Mouse (Mus musculus) forebrain, postnatal 0 days (tissue): Measurements from ENCODE around the gene Polr2a. TPM values are rescaled to one million over a fixed set of nuclear protein-coding genes. Genes with fewer than 3 reads are reported as not detected.
A peak's percentile ranks its signal among the peaks of the same experiment; 100 is the strongest.
"Not testable (repeated sequence)": the region's sequence is repeated elsewhere in the genome, so short reads cannot be mapped to it uniquely, and the experiment has no call there.

Experiments
- ATAC-seq: fragments of 200-750 bp; cut with Nextera tagmentation; 2 replicates; pipeline ENCODE4 v1.8.0; 2017; ENCODE audit warnings: mild to moderate bottlenecking, moderate library complexity
- DNase-seq: peaks from one replicate; pipeline ENCODE4 v3.0.0-alpha.2; 2015
- H3K27ac ChIP-seq: fragments of 300-500 bp; sonication (generic); 2 replicates; pipeline ENCODE4 v1.5.1; 2014; ENCODE audit warnings: low read depth, mild to moderate bottlenecking, antibody characterized with exemption, low read length, moderate library complexity, mixed read lengths
- H3K27me3 ChIP-seq: fragments of 300-500 bp; sonication (generic); 2 replicates; pipeline ENCODE4 v1.6.1; 2014; ENCODE audit warnings: mild to moderate bottlenecking, low read length, mixed read lengths; ENCODE audit not compliant: insufficient read depth
- H3K36me3 ChIP-seq: fragments of 300-500 bp; sonication (generic); 2 replicates; pipeline ENCODE4 v1.6.1; 2014; ENCODE audit warnings: mild to moderate bottlenecking, moderate library complexity; ENCODE audit not compliant: insufficient read depth
- H3K4me1 ChIP-seq: fragments of 300-500 bp; sonication (generic); 2 replicates; pipeline ENCODE4 v1.6.1; 2014; ENCODE audit warnings: antibody characterized with exemption; ENCODE audit not compliant: insufficient read depth
- H3K4me2 ChIP-seq: fragments of 300-500 bp; sonication (generic); 2 replicates; pipeline ENCODE4 v1.6.1; 2014; ENCODE audit warnings: low read depth, mild to moderate bottlenecking, moderate library complexity
- H3K4me3 ChIP-seq: fragments of 300-500 bp; sonication (generic); 2 replicates; pipeline ENCODE4 v1.5.1; 2014; ENCODE audit warnings: low read depth, low read length, mixed read lengths
- H3K9ac ChIP-seq: fragments of 300-500 bp; sonication (generic); 2 replicates; pipeline ENCODE4 v1.6.1; 2014; ENCODE audit warnings: mild to moderate bottlenecking
- H3K9me3 ChIP-seq: fragments of 300-500 bp; sonication (generic); 2 replicates; pipeline ENCODE4 v1.6.1; 2016; ENCODE audit warnings: low read length
- CTCF ChIP-seq: sonication (generic); IDR thresholded peaks from 2 replicates; pipeline ENCODE4 v1.5.1; 2016; ENCODE audit warnings: antibody characterized with exemption, control low read depth, low read depth
- WGBS: fragments of 180-500 bp; shearing (Covaris S2); extraction: QIAGEN DNeasy Blood & Tissue Kit; methylation state at CpG from one replicate; pipeline ENCODE4 v1.1.7; 2014; 5-methylcytosine and 5-hydroxymethylcytosine counted together
- polyA plus RNA-seq: library from polyadenylated mRNA; unstranded; fragments of >200 nt; fragmentation: Nextera tagmentation; extraction: Ambion mirVana; gene quantifications from 2 replicates; pipeline ENCODE4 v1.2.1, GENCODE M21; 2015
- total RNA-seq: library from RNA; depleted of rRNA; stranded (reverse); fragments of >200 nt; gene quantifications from 2 replicates; pipeline ENCODE4 v1.2.3, GENCODE M21; 2014

Gene Polr2a
- total and polyA plus RNA-seq, 2 experiments from 2014 or later = 10.0 to 20.5 TPM

GRCm38 (mm10) chr11:69754233-69754632 lies 4.2 kb downstream of the Polr2a start:
- DNase-seq = no peak

DNA sequence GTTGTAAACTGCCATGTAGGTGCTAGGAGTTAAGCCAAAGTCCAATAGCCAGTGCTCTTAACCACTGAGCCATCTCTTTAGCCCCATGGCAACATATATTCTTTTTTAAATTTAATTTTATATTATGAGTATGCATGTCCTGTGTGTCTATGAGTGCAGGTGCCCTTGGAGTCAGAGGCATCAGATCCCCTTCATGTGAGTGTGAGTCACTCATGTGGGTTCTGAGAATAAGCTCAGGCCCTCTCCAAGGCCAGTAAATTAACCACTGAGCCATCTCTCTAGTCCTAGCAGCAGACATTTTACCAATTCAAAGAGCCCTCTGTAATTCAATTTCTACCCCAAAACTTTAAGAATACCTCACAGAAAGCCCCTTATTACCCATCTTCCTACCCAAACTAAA lies 5.8 kb downstream of the Polr2a start:
- DNase-seq (no peak), ATAC-seq (no peak)
- TF ChIP-seq CTCF = no peak
- H3K4me1 ChIP-seq = peaks cover 15% of the 10 kb centered on the region
- no peak overlapping the region for H3K4me3 ChIP-seq
- H3K4me2 ChIP-seq = no peak overlapping the region
- no peaks in the 10 kb centered on the region for H3K9me3 ChIP-seq
- H3K27ac ChIP-seq = no peak overlapping the region
- H3K36me3 ChIP-seq = no peaks in the 10 kb centered on the region
- no peaks in the 10 kb centered on the region for H3K27me3 ChIP-seq
- H3K9ac ChIP-seq = no peak overlapping the region

More at GRCm38 (mm10) chr11:69754233-69754632, 4.2 kb downstream of the Polr2a start:
- TF ChIP-seq CTCF = no peak
- 87% methylated on average over 5 of the region's 5 CpGs for WGBS
- Histone ChIP-seq H3K27ac (no peak overlapping the region), H3K4me3 (no peak overlapping the region), H3K36me3 (no peaks in the 10 kb centered on the region), H3K27me3 (no peaks in the 10 kb centered on the region), H3K4me2 (no peak overlapping the region), H3K9ac (no peak overlapping the region), H3K4me1 (peaks cover 15% of the 10 kb centered on the region), H3K9me3 (no peaks in the 10 kb centered on the region)
- ATAC-seq = no peak

GRCm38 (mm10) chr11:69751635-69752034 lies 6.8 kb downstream of the Polr2a start:
- no peak overlapping the region for H3K4me2 ChIP-seq
- H3K36me3 ChIP-seq = peaks cover 7% of the 10 kb centered on the region
- 83% methylated on average over 3 of the region's 3 CpGs for WGBS

GRCm38 (mm10) chr11:69731408-69731807 lies 27.0 kb downstream of the Polr2a start:
- H3K9ac ChIP-seq, H3K4me1 ChIP-seq, H3K27ac ChIP-seq, H3K4me2 ChIP-seq, H3K27me3 ChIP-seq, DNase-seq, H3K4me3 ChIP-seq, ATAC-seq, H3K9me3 ChIP-seq: not testable (repeated sequence)
- TF ChIP-seq CTCF = peak; percentile 24
- H3K36me3 ChIP-seq = peaks cover 29% of the 10 kb centered on the region
- 72% methylated on average over 2 of the region's 3 CpGs for WGBS

More at GRCm38 (mm10) chr11:69751635-69752034, 6.8 kb downstream of the Polr2a start:
- Histone ChIP-seq H3K4me1 (peaks cover 10% of the 10 kb centered on the region), H3K4me3 (no peak overlapping the region), H3K9me3 (no peaks in the 10 kb centered on the region), H3K27ac (no peak overlapping the region), H3K27me3 (no peaks in the 10 kb centered on the region), H3K9ac (no peak overlapping the region)
- no peak for ATAC-seq
- no peak for DNase-seq
- no peak for TF ChIP-seq CTCF

- H3K9me3 ChIP-seq = no peaks in the 10 kb centered on the region
- TF ChIP-seq CTCF = peak; percentile 46; the same call in 1 of the 2 replicates
- H3K9ac ChIP-seq = no peak overlapping the region
- WGBS = 19% methylated on average over 3 of the region's 3 CpGs
- no peak overlapping the region for H3K4me3 ChIP-seq
- no peaks in the 10 kb centered on the region for H3K27me3 ChIP-seq
- H3K4me1 ChIP-seq = no peaks in the 10 kb centered on the region
- no peak overlapping the region for H3K27ac ChIP-seq
- ATAC-seq (no peak), DNase-seq (peak; percentile 39)
- H3K36me3 ChIP-seq = peaks cover 6% of the 10 kb centered on the region
- H3K4me2 ChIP-seq = no peak overlapping the region
Observed at GRCm38 (mm10) chr11:69729063-69729462, 29.4 kb downstream of the Polr2a start.

DNA sequence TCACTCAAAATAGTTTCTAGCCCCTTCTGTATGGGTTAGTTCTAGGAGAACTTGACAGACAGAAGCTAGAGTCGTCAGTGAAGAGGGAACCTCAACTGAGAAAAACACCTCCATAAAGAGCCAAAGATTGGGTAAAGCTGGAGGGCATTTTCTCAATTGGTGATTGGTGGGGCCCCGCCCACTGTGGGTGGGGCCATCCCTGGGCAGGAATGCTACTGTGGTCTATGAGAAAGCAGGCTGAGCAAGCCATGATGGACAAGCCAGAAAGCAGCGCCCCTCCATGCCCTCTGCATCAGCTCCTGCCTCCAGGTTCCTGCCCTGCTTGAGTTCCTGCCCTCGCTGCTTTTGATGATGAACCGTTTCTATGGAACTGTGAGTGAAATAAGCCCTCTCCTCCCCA lies 32.5 kb downstream of the Polr2a start:
- TF ChIP-seq CTCF = no peak
- ATAC-seq = no peak

GRCm38 (mm10) chr11:69723074-69723473 lies 35.4 kb downstream of the Polr2a start:
- H3K4me1 ChIP-seq = no peaks in the 10 kb centered on the region
- H3K4me2 ChIP-seq = no peak overlapping the region
- 36% methylated on average over 2 of the region's 2 CpGs for WGBS
- DNase-seq (no peak), ATAC-seq (no peak)
- no peaks in the 10 kb centered on the region for H3K36me3 ChIP-seq
- H3K27me3 ChIP-seq = no peaks in the 10 kb centered on the region
- TF ChIP-seq CTCF = no peak
- H3K27ac ChIP-seq = no peak overlapping the region
- no peak overlapping the region for H3K4me3 ChIP-seq
- H3K9me3 ChIP-seq = no peaks in the 10 kb centered on the region
- no peak overlapping the region for H3K9ac ChIP-seq

More for the DNA sequence above, 32.5 kb downstream of the Polr2a start:
- 38% methylated on average over 5 of the region's 5 CpGs for WGBS
- Histone ChIP-seq H3K4me2 (no peak overlapping the region), H3K4me1 (no peaks in the 10 kb centered on the region), H3K27ac (no peak overlapping the region), H3K9ac (no peak overlapping the region), H3K9me3 (no peaks in the 10 kb centered on the region), H3K27me3 (no peaks in the 10 kb centered on the region), H3K4me3 (no peak overlapping the region), H3K36me3 (no peaks in the 10 kb centered on the region)
- DNase-seq = no peak

DNA sequence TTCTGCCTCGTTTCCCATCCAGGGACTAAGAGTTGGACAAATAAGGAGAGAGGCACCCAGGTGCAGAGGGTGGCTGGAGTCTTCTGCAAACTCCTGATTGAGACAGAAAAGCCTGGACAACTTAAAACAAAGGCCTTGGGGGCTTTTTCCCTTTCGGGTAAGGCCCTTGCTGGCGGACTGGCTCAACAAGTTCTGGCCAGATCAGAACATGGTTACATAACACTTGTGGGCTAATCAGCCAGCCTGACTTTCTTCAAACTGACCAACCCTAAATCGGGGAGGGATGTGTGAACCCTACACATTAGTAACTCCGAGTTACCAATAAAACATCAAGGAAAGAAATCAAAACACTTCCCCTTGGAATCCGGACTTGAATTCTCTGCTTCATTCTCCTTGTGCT lies 37.6 kb downstream of the Polr2a start:
- no peak for DNase-seq
- no peak overlapping the region for H3K4me3 ChIP-seq
- H3K9ac ChIP-seq = no peak overlapping the region; the same call in 1 of the 2 replicates
- H3K4me2 ChIP-seq = no peak overlapping the region
- H3K4me1 ChIP-seq = no peaks in the 10 kb centered on the region
- H3K36me3 ChIP-seq = no peaks in the 10 kb centered on the region
- no peak for TF ChIP-seq CTCF
- H3K27ac ChIP-seq = no peak overlapping the region
- no peaks in the 10 kb centered on the region for H3K27me3 ChIP-seq
- no peak for ATAC-seq
- WGBS = 79% methylated on average over 6 of the region's 6 CpGs
- no peaks in the 10 kb centered on the region for H3K9me3 ChIP-seq
